Mouse (Mus musculus): Measurements from ENCODE around the gene Ugt1a6b. TPM values are rescaled to one million over a fixed set of nuclear protein-coding genes. Genes with fewer than 3 reads are reported as not detected.
A peak's percentile ranks its signal among the peaks of the same experiment; 100 is the strongest.

Ugt1a6b gene
- total and polyA plus RNA-seq, 3 experiments, result 0.64 to 1.8 (median 1.4) TPM

DNA sequence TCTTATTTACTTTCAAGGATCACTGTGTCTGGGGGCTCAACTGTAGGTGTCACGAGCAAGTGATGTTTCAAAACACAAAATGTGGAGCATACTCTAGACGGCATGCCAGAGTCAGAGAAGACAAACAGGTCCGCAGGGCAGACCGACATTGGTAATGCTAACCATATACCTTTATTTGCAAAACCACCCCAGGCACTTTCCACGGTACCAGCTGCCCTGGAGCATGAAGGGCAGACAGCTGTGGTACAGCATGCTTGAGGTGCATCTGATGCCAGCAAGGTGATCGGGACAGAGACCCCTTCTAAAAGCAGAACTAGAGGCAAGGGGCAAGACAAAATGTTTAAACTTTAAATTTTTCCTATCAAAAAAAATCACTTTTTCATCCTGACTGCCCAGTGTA is 159.9 kb downstream of the Ugt1a6b start:
- WGBS, result 77% methylated on average over 6 of the region's 6 CpGs
- TF ChIP-seq EP300 (IDR thresholded peaks at IDR 0.05; ENCODE audit: insufficient read depth, low read depth, low read length) (no peak), POLR2A (IDR thresholded peaks at IDR 0.05; ENCODE audit: insufficient read depth, low read depth, low read length) (no peak), CTCF (IDR thresholded peaks at IDR 0.05) (no peak)
- intact Hi-C loops (cut with DNase I), result no loop called here
- peak in 1 of 2 experiments; percentile 36 for DNase-seq
- Histone ChIP-seq H3K36me3 (ENCODE audit: control insufficient read depth, insufficient read depth, low read length) (no peaks in the 10 kb centered on the region), H3K9ac (ENCODE audit: low read depth, low read length) (no peak overlapping the region), H3K27ac (no peak overlapping the region), H3K4me3 (no peak overlapping the region), H3K4me1 (ENCODE audit: control insufficient read depth, insufficient read depth, low read length) (peaks cover 3% of the 10 kb centered on the region), H3K79me2 (replicated peaks; ENCODE audit: control insufficient read depth, insufficient read depth, low read length) (no peaks in the 10 kb centered on the region), H3K27me3 (ENCODE audit: control insufficient read depth, insufficient read depth, low read length) (no peaks in the 10 kb centered on the region)

GRCm38 (mm10) chr1:88263778-88264177 is 160.7 kb downstream of the Ugt1a6b start:
- Histone ChIP-seq H3K4me3 (no peak overlapping the region), H3K27ac (no peak overlapping the region), H3K9ac (ENCODE audit: low read depth, low read length) (no peak overlapping the region), H3K79me2 (replicated peaks; ENCODE audit: control insufficient read depth, insufficient read depth, low read length) (no peaks in the 10 kb centered on the region), H3K36me3 (ENCODE audit: control insufficient read depth, insufficient read depth, low read length) (no peaks in the 10 kb centered on the region), H3K4me1 (ENCODE audit: control insufficient read depth, insufficient read depth, low read length) (peaks cover 3% of the 10 kb centered on the region), H3K27me3 (ENCODE audit: control insufficient read depth, insufficient read depth, low read length) (no peaks in the 10 kb centered on the region)
- TF ChIP-seq EP300 (IDR thresholded peaks at IDR 0.05; ENCODE audit: insufficient read depth, low read depth, low read length) (no peak), POLR2A (IDR thresholded peaks at IDR 0.05; ENCODE audit: insufficient read depth, low read depth, low read length) (no peak), CTCF (IDR thresholded peaks at IDR 0.05) (no peak)
- intact Hi-C loops (cut with DNase I), result loop anchor here (1.0 kb wide), 1 partner anchor 13 kb away; no protein-coding TSS in a partner anchor
- DNase-seq, result peak in 1 of 2 experiments; percentile 36
- WGBS, result 93% methylated on average over 5 of the region's 5 CpGs

GRCm38 (mm10) chr1:88264237-88264868 is 161.3 kb downstream of the Ugt1a6b start:
- DNase-seq, result peak in 1 of 2 experiments; percentile 22
- no peaks in the 10 kb centered on the region for H3K36me3 ChIP-seq (ENCODE audit: control insufficient read depth, insufficient read depth, low read length)
- H3K4me3 ChIP-seq, result no peak overlapping the region
- intact Hi-C loops (cut with DNase I), result loop anchor here (1.0 kb wide), 1 partner anchor 12 kb away; no protein-coding TSS in a partner anchor
- 80% methylated on average over 7 of the region's 7 CpGs for WGBS
- H3K4me1 ChIP-seq (ENCODE audit: control insufficient read depth, insufficient read depth, low read length), result no peaks in the 10 kb centered on the region
- no peak overlapping the region for H3K9ac ChIP-seq (ENCODE audit: low read depth, low read length)
- TF ChIP-seq CTCF (IDR thresholded peaks at IDR 0.05), result no peak
- TF ChIP-seq EP300 (IDR thresholded peaks at IDR 0.05; ENCODE audit: insufficient read depth, low read depth, low read length), result no peak
- TF ChIP-seq POLR2A (IDR thresholded peaks at IDR 0.05; ENCODE audit: insufficient read depth, low read depth, low read length), result no peak
- H3K27ac ChIP-seq, result no peak overlapping the region
- H3K79me2 ChIP-seq (replicated peaks; ENCODE audit: control insufficient read depth, insufficient read depth, low read length), result no peaks in the 10 kb centered on the region
- H3K27me3 ChIP-seq (ENCODE audit: control insufficient read depth, insufficient read depth, low read length), result no peaks in the 10 kb centered on the region

GRCm38 (mm10) chr1:88264869-88265240 is 161.8 kb downstream of the Ugt1a6b start:
- Histone ChIP-seq H3K36me3 (ENCODE audit: control insufficient read depth, insufficient read depth, low read length) (no peaks in the 10 kb centered on the region), H3K27me3 (ENCODE audit: control insufficient read depth, insufficient read depth, low read length) (no peaks in the 10 kb centered on the region), H3K79me2 (replicated peaks; ENCODE audit: control insufficient read depth, insufficient read depth, low read length) (no peaks in the 10 kb centered on the region), H3K27ac (no peak overlapping the region), H3K4me1 (ENCODE audit: control insufficient read depth, insufficient read depth, low read length) (no peaks in the 10 kb centered on the region), H3K4me3 (no peak overlapping the region), H3K9ac (ENCODE audit: low read depth, low read length) (no peak overlapping the region)
- DNase-seq, result no peak
- intact Hi-C loops (cut with DNase I), result loop anchor here (1.0 kb wide), 1 partner anchor 11 kb away; no protein-coding TSS in a partner anchor
- WGBS, result 60% methylated on average over 4 of the region's 4 CpGs
- no peak for TF ChIP-seq EP300 (IDR thresholded peaks at IDR 0.05; ENCODE audit: insufficient read depth, low read depth, low read length)
- TF ChIP-seq POLR2A (IDR thresholded peaks at IDR 0.05; ENCODE audit: insufficient read depth, low read depth, low read length), result no peak
- no peak for TF ChIP-seq CTCF (IDR thresholded peaks at IDR 0.05)

GRCm38 (mm10) chr1:88266123-88266522 is 163.1 kb downstream of the Ugt1a6b start:
- 87% methylated on average over 13 of the region's 13 CpGs for WGBS
- Histone ChIP-seq H3K79me2 (replicated peaks; ENCODE audit: control insufficient read depth, insufficient read depth, low read length) (no peaks in the 10 kb centered on the region), H3K4me3 (no peak overlapping the region), H3K27me3 (ENCODE audit: control insufficient read depth, insufficient read depth, low read length) (no peaks in the 10 kb centered on the region), H3K9ac (ENCODE audit: low read depth, low read length) (no peak overlapping the region), H3K36me3 (ENCODE audit: control insufficient read depth, insufficient read depth, low read length) (no peaks in the 10 kb centered on the region), H3K4me1 (ENCODE audit: control insufficient read depth, insufficient read depth, low read length) (no peaks in the 10 kb centered on the region), H3K27ac (no peak overlapping the region)
- no peak for TF ChIP-seq POLR2A (IDR thresholded peaks at IDR 0.05; ENCODE audit: insufficient read depth, low read depth, low read length)
- TF ChIP-seq CTCF (IDR thresholded peaks at IDR 0.05), result no peak
- TF ChIP-seq EP300 (IDR thresholded peaks at IDR 0.05; ENCODE audit: insufficient read depth, low read depth, low read length), result no peak
- intact Hi-C loops (cut with DNase I), result no loop called here
- peak in 1 of 2 experiments; percentile 32 for DNase-seq

DNA sequence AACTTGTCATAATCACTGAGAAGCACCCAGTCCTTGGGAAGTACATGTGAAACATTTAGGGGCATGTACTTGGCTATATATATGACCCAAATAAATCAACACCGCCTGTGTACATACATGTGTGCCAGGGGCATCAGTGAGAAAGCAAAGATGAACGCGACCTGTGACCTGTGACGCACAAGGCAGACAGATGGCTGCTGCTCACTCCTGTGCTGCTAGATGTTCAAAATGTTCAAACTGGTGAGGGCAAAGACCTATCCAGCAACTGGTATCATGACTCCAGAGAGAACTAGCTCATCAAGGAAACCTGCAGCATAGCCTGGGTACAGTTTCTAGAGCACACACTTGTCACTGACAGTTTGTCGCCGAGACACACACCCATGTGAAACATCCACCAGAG is 164.4 kb downstream of the Ugt1a6b start:
- peak in 1 of 2 experiments; percentile 29 for DNase-seq
- Histone ChIP-seq H3K27ac (no peak overlapping the region), H3K79me2 (replicated peaks; ENCODE audit: control insufficient read depth, insufficient read depth, low read length) (no peaks in the 10 kb centered on the region), H3K36me3 (ENCODE audit: control insufficient read depth, insufficient read depth, low read length) (no peaks in the 10 kb centered on the region), H3K4me3 (no peak overlapping the region), H3K4me1 (ENCODE audit: control insufficient read depth, insufficient read depth, low read length) (no peaks in the 10 kb centered on the region), H3K27me3 (ENCODE audit: control insufficient read depth, insufficient read depth, low read length) (no peaks in the 10 kb centered on the region), H3K9ac (ENCODE audit: low read depth, low read length) (no peak overlapping the region)
- intact Hi-C loops (cut with DNase I), result no loop called here
- TF ChIP-seq CTCF (IDR thresholded peaks at IDR 0.05) (no peak), POLR2A (IDR thresholded peaks at IDR 0.05; ENCODE audit: insufficient read depth, low read depth, low read length) (no peak), EP300 (IDR thresholded peaks at IDR 0.05; ENCODE audit: insufficient read depth, low read depth, low read length) (no peak)
- WGBS, result 92% methylated on average over 6 of the region's 6 CpGs

Data from heart, adult 2 months (tissue).